Mouse (Mus musculus) cortical plate, adult 2 months (tissue): ENCODE measurements at regions not wholly inside any gene's neighbourhood (a gene's known extent, or its start where the extent isn't known, plus 50 kb on each side); places are given as distances from the start of the nearest gene placed in this dataset.

ENCODE experiments used
- CTCF ChIP-seq: fragments of 200-500 bp; IDR thresholded peaks from 2 replicates; pipeline ENCODE4 v1.5.1; 2011; ENCODE audit warnings: mild to moderate bottlenecking, control low read depth, low read length; ENCODE audit not compliant: insufficient read depth; ENCODE audit errors: extremely low read depth
- POLR2A ChIP-seq: fragments of 200-500 bp; IDR thresholded peaks from 2 replicates; pipeline ENCODE4 v1.6.1; 2011; ENCODE audit warnings: mild to moderate bottlenecking, low read length, control low read depth; ENCODE audit not compliant: insufficient read depth; ENCODE audit errors: extremely low read depth

GRCm38 (mm10) chr13:71612393-71613179 lies 350.9 kb downstream of the Irx1 start:
- TF ChIP-seq POLR2A (no peak), CTCF (no peak)
